24 mouse cellular contexts compared by ENCODE assay signal in genomic region chr2:156146272-156146989, GRCm38 (mm10). TPM values are rescaled to one million over a fixed set of nuclear protein-coding genes. Genes with fewer than 3 reads are reported as not detected.
DNase-seq lines count a peak whose midpoint lies in the region; ATAC-seq and TF ChIP-seq lines count a peak whose summit lies in the region.
"Had no signal": no experiment of that assay in that cellular context is flagged by ENCODE, and none has a peak within 500 bp of the region (broad histone marks: within the 10 kb centered on the region; RNA-seq: fewer than 3 reads in every experiment).

No protein-coding gene starts in this region.

- H3K36me3 ChIP-seq in heart, embryonic 15.5 days: peaks cover 52% of the 10 kb centered on the region
- H3K36me3 ChIP-seq in ES-E14 (ENCODE audit: control insufficient read depth, insufficient read depth, low read length, poor library complexity, severe bottlenecking): peaks cover 6% of the 10 kb centered on the region
- H3K36me3 ChIP-seq in hindbrain, embryonic 13.5 days: peaks cover 35% of the 10 kb centered on the region
- H3K36me3 ChIP-seq in forebrain, embryonic 15.5 days: peaks cover 46% of the 10 kb centered on the region
- H3K36me3 ChIP-seq in kidney, embryonic 15.5 days: peaks cover 55% of the 10 kb centered on the region

- no peak for ATAC-seq in heart, embryonic 15.5 days (replicated peaks; ENCODE audit: insufficient number of reproducible peaks, insufficient read depth, low FRiP score, low read depth)
- ATAC-seq in hindbrain, embryonic 13.5 days (ENCODE audit: low FRiP score): no peak
- no peak for ATAC-seq in forebrain, embryonic 15.5 days (replicated peaks)
- ATAC-seq in kidney, embryonic 15.5 days (replicated peaks; ENCODE audit: low FRiP score): no peak
- ATAC-seq: hindbrain, postnatal 0 days; midbrain, embryonic 13.5 days; Patski had no signal

- in situ Hi-C loops in ES-E14 (cut with MboI; ENCODE audit: low sequenced_read_pairs in 2 of 2, unreplicated experiment in 2 of 2): no loop called here

- no peak for DNase-seq in heart, postnatal 4 days
- peak; percentile 54 for DNase-seq in 3T3-L1 (ENCODE audit: low read depth, low spot score)
- DNase-seq in ES-E14 (ENCODE audit: low read depth, low spot score): no peak
- peak; percentile 27 for DNase-seq in embryo, embryonic 9.5 days (ENCODE audit: extremely low spot score)
- DNase-seq: cerebellum, adult 2 months; cerebellum, postnatal 25 days; gastrocnemius, postnatal 10 days; kidney, adult 11 months; kidney, postnatal 10 days; lung, adult 2 months; thymus, adult 18-20 months; thymus, postnatal 36 days had no signal

- no peak overlapping the region for H3K4me2 ChIP-seq in heart, embryonic 15.5 days
- no peak overlapping the region for H3K4me2 ChIP-seq in hindbrain, embryonic 13.5 days
- no peak overlapping the region for H3K4me2 ChIP-seq in forebrain, embryonic 15.5 days (replicated peaks)
- no peak overlapping the region for H3K4me2 ChIP-seq in kidney, embryonic 15.5 days
- H3K4me2 ChIP-seq: neural tube, embryonic 15.5 days had no signal

- whole genome bisulfite sequencing in heart, embryonic 15.5 days: 65% methylated on average over 5 of the region's 5 CpGs
- WGBS in hindbrain, embryonic 13.5 days: 71% methylated on average over 5 of the region's 5 CpGs
- 65% methylated on average over 5 of the region's 5 CpGs for WGBS in forebrain, embryonic 15.5 days
- WGBS in kidney, embryonic 15.5 days: 75% methylated on average over 5 of the region's 5 CpGs

- peaks cover 12% of the 10 kb centered on the region for H3K4me1 ChIP-seq in heart, embryonic 15.5 days (replicated peaks)
- H3K4me1 ChIP-seq in ES-E14 (ENCODE audit: control insufficient read depth in 2 of 2, insufficient read depth in 2 of 2, low read length in 2 of 2, poor library complexity in 1 of 2): no peaks in the 10 kb centered on the region
- H3K4me1 ChIP-seq in hindbrain, embryonic 13.5 days (replicated peaks): peaks cover 23% of the 10 kb centered on the region
- peaks cover 21% of the 10 kb centered on the region for H3K4me1 ChIP-seq in forebrain, embryonic 15.5 days
- peaks cover 12% of the 10 kb centered on the region for H3K4me1 ChIP-seq in kidney, embryonic 15.5 days

- H3K9me3 ChIP-seq in heart, embryonic 15.5 days (replicated peaks): no peaks in the 10 kb centered on the region
- no peaks in the 10 kb centered on the region for H3K9me3 ChIP-seq in ES-E14 (ENCODE audit: control insufficient read depth, insufficient read depth, low read depth, low read length)
- H3K9me3 ChIP-seq in hindbrain, embryonic 13.5 days: no peaks in the 10 kb centered on the region
- H3K9me3 ChIP-seq in forebrain, embryonic 15.5 days: no peaks in the 10 kb centered on the region
- H3K9me3 ChIP-seq in kidney, embryonic 15.5 days (replicated peaks): no peaks in the 10 kb centered on the region
- H3K9me3 ChIP-seq: forebrain, embryonic 10.5 days; heart, embryonic 10.5 days; hindbrain, embryonic 10.5 days; midbrain, embryonic 13.5 days; neural tube, embryonic 15.5 days had no signal

- H3K4me3 ChIP-seq in heart, embryonic 15.5 days: no peak overlapping the region
- H3K4me3 ChIP-seq in ES-E14 (ENCODE audit: insufficient read depth in 1 of 2, low read depth in 1 of 2, low read length in 2 of 2, poor library complexity in 1 of 2, severe bottlenecking in 1 of 2): no peak overlapping the region
- no peak overlapping the region for H3K4me3 ChIP-seq in hindbrain, embryonic 13.5 days
- H3K4me3 ChIP-seq in forebrain, embryonic 15.5 days: no peak overlapping the region
- H3K4me3 ChIP-seq in kidney, embryonic 15.5 days (replicated peaks): no peak overlapping the region
- H3K4me3 ChIP-seq: heart, embryonic 10.5 days; layer of hippocampus, adult 2 months; midbrain, embryonic 13.5 days; neural tube, embryonic 15.5 days had no signal

- no peaks in the 10 kb centered on the region for H3K27me3 ChIP-seq in heart, embryonic 15.5 days
- no peaks in the 10 kb centered on the region for H3K27me3 ChIP-seq in hindbrain, embryonic 13.5 days
- no peaks in the 10 kb centered on the region for H3K27me3 ChIP-seq in forebrain, embryonic 15.5 days
- no peaks in the 10 kb centered on the region for H3K27me3 ChIP-seq in kidney, embryonic 15.5 days
- H3K27me3 ChIP-seq: midbrain, embryonic 13.5 days; neural tube, embryonic 15.5 days; Patski had no signal

- H3K27ac ChIP-seq in heart, embryonic 15.5 days: peak overlapping the region; percentile 9; the same call in 1 of the 2 replicates
- H3K27ac ChIP-seq in ES-E14 (ENCODE audit: insufficient read depth, low read depth, low read length, poor library complexity, severe bottlenecking): no peak overlapping the region
- H3K27ac ChIP-seq in hindbrain, embryonic 13.5 days: no peak overlapping the region
- H3K27ac ChIP-seq in forebrain, embryonic 15.5 days (replicated peaks): no peak overlapping the region
- no peak overlapping the region for H3K27ac ChIP-seq in kidney, embryonic 15.5 days
- H3K27ac ChIP-seq: forebrain, embryonic 10.5 days; heart, embryonic 10.5 days; hindbrain, embryonic 10.5 days; hindbrain, postnatal 0 days; layer of hippocampus, adult 2 months; midbrain, embryonic 13.5 days; neural tube, embryonic 15.5 days had no signal

- H3K9ac ChIP-seq in heart, embryonic 15.5 days: no peak overlapping the region
- no peak overlapping the region for H3K9ac ChIP-seq in ES-E14 (ENCODE audit: insufficient read depth, low read depth, low read length, poor library complexity, severe bottlenecking)
- no peak overlapping the region for H3K9ac ChIP-seq in hindbrain, embryonic 13.5 days
- no peak overlapping the region for H3K9ac ChIP-seq in forebrain, embryonic 15.5 days (replicated peaks)
- no peak overlapping the region for H3K9ac ChIP-seq in kidney, embryonic 15.5 days
- H3K9ac ChIP-seq: midbrain, embryonic 13.5 days; neural tube, embryonic 15.5 days had no signal

TF ChIP-seq in ES-E14, 5 proteins besides CTCF, POLR2A, EP300 and RAD21:
- TF ChIP-seq HCFC1 (IDR thresholded peaks at IDR 0.05; ENCODE audit: borderline replicate concordance, insufficient read depth, low read length) (no peak), CHD2 (IDR thresholded peaks at IDR 0.05; ENCODE audit: low read depth, low read length) (peak; percentile 54)

RNA-seq across cellular contexts. Expression of gene Nfs1, which starts 2.4 kb away (rescaled TPM):
- polyA plus RNA-seq in heart, embryonic 15.5 days (2015; fragmentation: Nextera tagmentation; extraction: Ambion mirVana): 58.2 and 63.4 TPM in 2 replicates
- total RNA-seq in heart, postnatal 4 days (2021): 10 to 100 TPM; 51.5 to 51.9 TPM
- total RNA-seq in ES-E14 (2012; rRNA removed): 40.2 and 41.6 TPM in 2 replicates
- 30.0 and 35.7 TPM in 2 replicates for polyA plus RNA-seq in hindbrain, embryonic 13.5 days (2015; fragmentation: Nextera tagmentation; extraction: Ambion mirVana)
- 40.7 TPM in 2 replicates for polyA plus RNA-seq in forebrain, embryonic 15.5 days (2015; fragmentation: Nextera tagmentation; extraction: Ambion mirVana)
- polyA plus RNA-seq in kidney, embryonic 15.5 days (2015; fragmentation: Nextera tagmentation; extraction: Ambion mirVana): 47.7 and 50.2 TPM in 2 replicates

RNA-seq across cellular contexts. Expression of gene Romo1, which starts 2.6 kb away (rescaled TPM):
- polyA plus RNA-seq in heart, embryonic 15.5 days (2015; fragmentation: Nextera tagmentation; extraction: Ambion mirVana): 324 and 427 TPM in 2 replicates
- total RNA-seq in heart, postnatal 4 days (2021): 100 to 1,000 TPM; 273 to 278 TPM
- total RNA-seq in ES-E14 (2012; rRNA removed): 211 and 216 TPM in 2 replicates
- 443 and 462 TPM in 2 replicates for polyA plus RNA-seq in hindbrain, embryonic 13.5 days (2015; fragmentation: Nextera tagmentation; extraction: Ambion mirVana)
- 363 and 422 TPM in 2 replicates for polyA plus RNA-seq in forebrain, embryonic 15.5 days (2015; fragmentation: Nextera tagmentation; extraction: Ambion mirVana)
- polyA plus RNA-seq in kidney, embryonic 15.5 days (2015; fragmentation: Nextera tagmentation; extraction: Ambion mirVana): 406 and 428 TPM in 2 replicates

RNA-seq across cellular contexts. Expression of gene Gm28036, which starts 19.5 kb away (rescaled TPM):
- 10.5 and 11.6 TPM in 2 replicates for polyA plus RNA-seq in heart, embryonic 15.5 days (2015; fragmentation: Nextera tagmentation; extraction: Ambion mirVana)
- total RNA-seq in heart, postnatal 4 days (2021): 10 to 100 TPM; 30.3 to 33.8 TPM
- total RNA-seq in ES-E14 (2012; rRNA removed): 19.5 and 23.0 TPM in 2 replicates
- 21.6 and 24.1 TPM in 2 replicates for polyA plus RNA-seq in hindbrain, embryonic 13.5 days (2015; fragmentation: Nextera tagmentation; extraction: Ambion mirVana)
- polyA plus RNA-seq in forebrain, embryonic 15.5 days (2015; fragmentation: Nextera tagmentation; extraction: Ambion mirVana): 24.1 and 24.2 TPM in 2 replicates
- 18.1 and 19.4 TPM in 2 replicates for polyA plus RNA-seq in kidney, embryonic 15.5 days (2015; fragmentation: Nextera tagmentation; extraction: Ambion mirVana)

RNA-seq across cellular contexts. Expression of gene Rbm39, which starts 33.6 kb away (rescaled TPM):
- 360 and 407 TPM in 2 replicates for polyA plus RNA-seq in heart, embryonic 15.5 days (2015; fragmentation: Nextera tagmentation; extraction: Ambion mirVana)
- 100 to 1,000 TPM; 264 to 286 TPM for total RNA-seq in heart, postnatal 4 days (2021)
- total RNA-seq in ES-E14 (2012; rRNA removed): 399 and 411 TPM in 2 replicates
- 563 and 565 TPM in 2 replicates for polyA plus RNA-seq in hindbrain, embryonic 13.5 days (2015; fragmentation: Nextera tagmentation; extraction: Ambion mirVana)
- polyA plus RNA-seq in forebrain, embryonic 15.5 days (2015; fragmentation: Nextera tagmentation; extraction: Ambion mirVana): 579 and 585 TPM in 2 replicates
- 653 and 664 TPM in 2 replicates for polyA plus RNA-seq in kidney, embryonic 15.5 days (2015; fragmentation: Nextera tagmentation; extraction: Ambion mirVana)

RNA-seq across cellular contexts. Expression of gene Rbm12, which starts 34.7 kb away (rescaled TPM):
- 14.0 and 18.1 TPM in 2 replicates for polyA plus RNA-seq in heart, embryonic 15.5 days (2015; fragmentation: Nextera tagmentation; extraction: Ambion mirVana)
- 10 to 100 TPM; 40.2 to 43.6 TPM for total RNA-seq in heart, postnatal 4 days (2021)
- 21.8 and 22.1 TPM in 2 replicates for total RNA-seq in ES-E14 (2012; rRNA removed)
- polyA plus RNA-seq in hindbrain, embryonic 13.5 days (2015; fragmentation: Nextera tagmentation; extraction: Ambion mirVana): 27.9 and 29.1 TPM in 2 replicates
- polyA plus RNA-seq in forebrain, embryonic 15.5 days (2015; fragmentation: Nextera tagmentation; extraction: Ambion mirVana): 31.1 and 32.4 TPM in 2 replicates
- 30.5 and 32.8 TPM in 2 replicates for polyA plus RNA-seq in kidney, embryonic 15.5 days (2015; fragmentation: Nextera tagmentation; extraction: Ambion mirVana)

Comparison
In these comparisons a context has a peak if more than half of its experiments do, and no peak if none do; other contexts are left out.
1. DNase-seq: peak in 3T3-L1 (single experiment) and embryo, embryonic 9.5 days (single experiment); none in heart, postnatal 4 days (single experiment) and ES-E14 (single experiment).